Mouse (Mus musculus) inflammation-experienced regulatory T-cells (primary cell): ENCODE results near the gene Btbd35f2. TPM values are rescaled to one million over a fixed set of nuclear protein-coding genes. Genes with fewer than 3 reads are reported as not detected.

ENCODE experiments used
- polyA plus RNA-seq, 2 experiments: library from polyadenylated mRNA; unstranded; fragments of 100-300 nt; shearing (Covaris generic); gene quantifications; one replicate each; pipeline ENCODE4 v1.2.1; 2017

Gene Btbd35f2
- polyA plus RNA-seq: not detected

GRCm38 (mm10) chrX:32278094-32278493 is at the start of gene Btbd35f2:
Gene Btbd35f2 (plus strand): TSS chrX:32278394.

Other genes starting within 250 kb of the Btbd35f2 start
- gene Btbd35f22, start 230.6 kb upstream of the Btbd35f2 start, polyA plus RNA-seq: not detected